Mouse (Mus musculus): Measurements from ENCODE around the gene Fgf16. TPM values are rescaled to one million over a fixed set of nuclear protein-coding genes. Genes with fewer than 3 reads are reported as not detected.
A peak's percentile ranks its signal among the peaks of the same experiment; 100 is the strongest.

The Fgf16 gene
- polyA plus RNA-seq (2015; fragmentation: Nextera tagmentation; extraction: Ambion mirVana), result 0.66 and 0.84 TPM in 2 replicates

- WGBS, result 21% methylated on average over 37 of the region's 86 CpGs
- Histone ChIP-seq H3K27me3 (peaks cover 33% of the 10 kb centered on the region), H3K27ac (no peak within 1 kb of the TSS), H3K4me3 (peak within 1 kb of the TSS; percentile 54), H3K36me3 (no peaks in the 10 kb centered on the region), H3K4me2 (peak within 1 kb of the TSS; percentile 74), H3K4me1 (replicated peaks) (peaks cover 13% of the 10 kb centered on the region), H3K9me3 (replicated peaks) (no peaks in the 10 kb centered on the region), H3K9ac (peak within 1 kb of the TSS; percentile 50)
- no peak for ATAC-seq (replicated peaks; ENCODE audit: insufficient number of reproducible peaks, insufficient read depth, low FRiP score, low read depth)
Measured at GRCm38 (mm10) chrX:105764162-105765004, at the start of gene Fgf16. Fgf16 (plus strand) TSS chrX:105764279.

DNA sequence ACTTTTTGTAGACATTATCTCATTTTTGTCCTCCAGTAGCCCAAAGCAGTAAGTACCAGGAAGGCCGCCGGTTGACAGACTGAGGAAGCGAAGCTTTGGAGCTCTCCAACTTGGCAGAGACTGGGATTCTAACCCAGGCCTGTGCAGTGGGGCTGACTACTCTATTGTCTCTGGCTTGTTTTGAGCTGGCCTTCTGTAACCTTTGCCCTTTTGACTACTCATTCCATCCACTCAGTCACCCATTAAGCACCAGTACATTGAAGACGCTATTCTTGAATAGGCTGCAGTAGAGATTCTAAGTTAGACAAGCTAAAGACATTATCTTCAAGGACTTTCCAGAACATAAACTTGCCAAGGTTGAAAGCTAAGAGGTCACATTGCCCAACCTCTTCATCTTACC, 49.3 kb upstream of the Fgf16 start:
- ATAC-seq (replicated peaks; ENCODE audit: insufficient number of reproducible peaks, insufficient read depth, low FRiP score, low read depth), result no peak
- Histone ChIP-seq H3K9me3 (replicated peaks) (no peaks in the 10 kb centered on the region), H3K4me3 (no peak overlapping the region), H3K4me2 (no peak overlapping the region), H3K4me1 (replicated peaks) (no peaks in the 10 kb centered on the region), H3K27me3 (no peaks in the 10 kb centered on the region), H3K27ac (no peak overlapping the region), H3K36me3 (no peaks in the 10 kb centered on the region), H3K9ac (no peak overlapping the region)
- WGBS, result 85% methylated on average over 4 of the region's 4 CpGs

DNA sequence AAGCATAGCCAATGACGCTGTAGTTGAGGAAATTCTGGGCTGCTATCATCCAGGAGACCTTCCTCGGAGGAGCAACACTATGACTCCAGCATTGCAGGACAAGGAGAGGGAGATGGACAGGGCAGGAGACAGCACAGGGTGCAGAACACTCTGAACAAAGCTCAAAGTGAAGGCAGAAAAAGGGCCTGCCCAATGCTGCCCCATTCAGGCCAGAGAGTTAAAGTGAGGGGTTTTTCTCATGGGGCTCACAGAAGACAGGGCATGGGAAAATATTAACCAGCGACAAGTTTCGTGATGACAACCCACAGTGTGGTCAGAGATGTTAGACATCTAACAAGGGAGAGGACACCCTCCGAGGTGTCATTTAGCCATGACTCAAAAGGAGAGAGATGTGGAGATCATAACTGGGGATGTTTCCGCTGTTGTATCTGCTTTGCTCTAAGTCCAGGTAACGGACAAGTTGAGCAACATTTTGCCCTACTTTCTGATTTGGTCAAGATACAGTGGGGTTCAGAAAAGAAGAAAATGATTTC, 48.2 kb upstream of the Fgf16 start:
- Histone ChIP-seq H3K4me1 (replicated peaks) (no peaks in the 10 kb centered on the region), H3K9ac (no peak overlapping the region), H3K36me3 (no peaks in the 10 kb centered on the region), H3K27ac (no peak overlapping the region), H3K4me3 (no peak overlapping the region), H3K4me2 (no peak overlapping the region), H3K9me3 (replicated peaks) (no peaks in the 10 kb centered on the region), H3K27me3 (no peaks in the 10 kb centered on the region)
- WGBS, result 76% methylated on average over 7 of the region's 7 CpGs
- ATAC-seq (replicated peaks; ENCODE audit: insufficient number of reproducible peaks, insufficient read depth, low FRiP score, low read depth), result no peak

GRCm38 (mm10) chrX:105718388-105718787, 45.7 kb upstream of the Fgf16 start:
- ATAC-seq (replicated peaks; ENCODE audit: insufficient number of reproducible peaks, insufficient read depth, low FRiP score, low read depth), result no peak
- Histone ChIP-seq H3K4me3 (no peak overlapping the region), H3K4me1 (replicated peaks) (no peaks in the 10 kb centered on the region), H3K27me3 (no peaks in the 10 kb centered on the region), H3K4me2 (no peak overlapping the region), H3K9me3 (replicated peaks) (no peaks in the 10 kb centered on the region), H3K36me3 (no peaks in the 10 kb centered on the region), H3K9ac (no peak overlapping the region), H3K27ac (no peak overlapping the region)
- WGBS, result 86% methylated on average over 5 of the region's 5 CpGs

- no peak overlapping the region for H3K4me2 ChIP-seq
- WGBS, result 75% methylated on average over 5 of the region's 5 CpGs
Measured at GRCm38 (mm10) chrX:105718943-105719342, 45.1 kb upstream of the Fgf16 start.

GRCm38 (mm10) chrX:105724174-105724573, 39.9 kb upstream of the Fgf16 start:
- H3K4me2 ChIP-seq, result no peak overlapping the region
- no peaks in the 10 kb centered on the region for H3K36me3 ChIP-seq
- 48% methylated on average over 7 of the region's 7 CpGs for WGBS
- H3K9me3 ChIP-seq (replicated peaks), result no peaks in the 10 kb centered on the region
- H3K4me1 ChIP-seq (replicated peaks), result no peaks in the 10 kb centered on the region
- H3K4me3 ChIP-seq, result no peak overlapping the region
- no peak overlapping the region for H3K9ac ChIP-seq
- ATAC-seq (replicated peaks; ENCODE audit: insufficient number of reproducible peaks, insufficient read depth, low FRiP score, low read depth), result no peak
- no peaks in the 10 kb centered on the region for H3K27me3 ChIP-seq
- no peak overlapping the region for H3K27ac ChIP-seq

More at GRCm38 (mm10) chrX:105718943-105719342, 45.1 kb upstream of the Fgf16 start:
- ATAC-seq (replicated peaks; ENCODE audit: insufficient number of reproducible peaks, insufficient read depth, low FRiP score, low read depth), result no peak
- Histone ChIP-seq H3K27me3 (no peaks in the 10 kb centered on the region), H3K36me3 (no peaks in the 10 kb centered on the region), H3K9ac (no peak overlapping the region), H3K4me3 (no peak overlapping the region), H3K9me3 (replicated peaks) (no peaks in the 10 kb centered on the region), H3K27ac (no peak overlapping the region), H3K4me1 (replicated peaks) (no peaks in the 10 kb centered on the region)

- Histone ChIP-seq H3K9me3 (replicated peaks) (no peaks in the 10 kb centered on the region), H3K36me3 (no peaks in the 10 kb centered on the region), H3K27ac (no peak overlapping the region), H3K9ac (peak overlapping the region; percentile 28; the same call in 1 of the 2 replicates), H3K27me3 (peaks cover 33% of the 10 kb centered on the region), H3K4me3 (peak overlapping the region; percentile 54), H3K4me2 (peak overlapping the region; percentile 74), H3K4me1 (replicated peaks) (peaks cover 13% of the 10 kb centered on the region)
- 13% methylated on average over 23 of the region's 23 CpGs for WGBS
- ATAC-seq (replicated peaks; ENCODE audit: insufficient number of reproducible peaks, insufficient read depth, low FRiP score, low read depth), result no peak
Measured at GRCm38 (mm10) chrX:105762847-105763527, 1.1 kb upstream of the Fgf16 start.

GRCm38 (mm10) chrX:105763612-105764011, 467 bp upstream of the Fgf16 start:
- WGBS, result 10% methylated on average over 20 of the region's 20 CpGs
- Histone ChIP-seq H3K9ac (peak overlapping the region; percentile 28; the same call in 1 of the 2 replicates), H3K4me1 (replicated peaks) (peaks cover 13% of the 10 kb centered on the region), H3K9me3 (replicated peaks) (no peaks in the 10 kb centered on the region), H3K4me2 (peak overlapping the region; percentile 74), H3K36me3 (no peaks in the 10 kb centered on the region), H3K27me3 (peaks cover 33% of the 10 kb centered on the region), H3K27ac (no peak overlapping the region), H3K4me3 (peak overlapping the region; percentile 54)
- ATAC-seq (replicated peaks; ENCODE audit: insufficient number of reproducible peaks, insufficient read depth, low FRiP score, low read depth), result no peak

- H3K27me3 ChIP-seq, result peaks cover 33% of the 10 kb centered on the region
- WGBS, result 12% methylated on average over 33 of the region's 36 CpGs
- ATAC-seq (replicated peaks; ENCODE audit: insufficient number of reproducible peaks, insufficient read depth, low FRiP score, low read depth), result no peak; the same call in 1 of the 2 replicates
Measured at GRCm38 (mm10) chrX:105765005-105765706, 1.1 kb downstream of the Fgf16 start.

DNA sequence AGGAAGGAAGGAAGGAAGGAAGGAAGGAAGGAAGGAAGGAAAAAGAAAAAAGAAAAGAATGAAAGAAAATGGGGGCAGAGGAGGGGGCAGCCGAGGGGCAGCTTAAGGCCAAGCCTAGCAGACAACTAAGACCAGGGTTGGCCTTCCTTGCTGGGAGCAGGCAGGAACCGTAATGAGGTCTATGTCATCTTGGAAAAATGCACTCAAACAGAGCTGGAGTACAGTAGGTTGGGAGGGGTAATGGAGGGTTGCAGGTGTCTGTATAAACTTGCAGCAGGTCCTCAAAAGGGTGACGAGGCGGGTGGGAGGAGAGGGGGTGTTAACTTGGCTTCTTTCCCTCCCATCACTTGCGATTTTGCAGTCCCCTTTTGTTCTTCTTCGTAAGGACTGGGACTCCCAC, 1.9 kb downstream of the Fgf16 start:
- Histone ChIP-seq H3K27ac (no peak overlapping the region), H3K9me3 (replicated peaks) (no peaks in the 10 kb centered on the region), H3K4me1 (replicated peaks) (peaks cover 13% of the 10 kb centered on the region), H3K36me3 (no peaks in the 10 kb centered on the region), H3K4me2 (no peak overlapping the region), H3K27me3 (peaks cover 33% of the 10 kb centered on the region), H3K9ac (no peak overlapping the region), H3K4me3 (no peak overlapping the region)
- 46% methylated on average over 6 of the region's 6 CpGs for WGBS
- ATAC-seq (replicated peaks; ENCODE audit: insufficient number of reproducible peaks, insufficient read depth, low FRiP score, low read depth), result no peak

More at GRCm38 (mm10) chrX:105765005-105765706, 1.1 kb downstream of the Fgf16 start:
- Histone ChIP-seq H3K4me2 (peak overlapping the region; percentile 74), H3K4me1 (replicated peaks) (peaks cover 13% of the 10 kb centered on the region), H3K27ac (no peak overlapping the region), H3K9ac (peak overlapping the region; percentile 50), H3K4me3 (peak overlapping the region; percentile 54), H3K36me3 (no peaks in the 10 kb centered on the region), H3K9me3 (replicated peaks) (no peaks in the 10 kb centered on the region)
